Mouse (Mus musculus) heart, postnatal 0 days (tissue): ENCODE measurements around the gene Gli2. TPM values are rescaled to one million over a fixed set of nuclear protein-coding genes. Genes with fewer than 3 reads are reported as not detected.

ENCODE experiments used
- ATAC-seq: fragments of 200-750 bp; cut with Nextera tagmentation; 2 replicates; pipeline ENCODE4 v1.8.0; 2017; ENCODE audit warnings: low read depth, moderate number of reproducible peaks, moderate library complexity; ENCODE audit not compliant: insufficient read depth
- DNase-seq: peaks from one replicate; pipeline ENCODE4 v3.0.0-alpha.2; 2016; ENCODE audit warnings: low spot score
- H3K27ac ChIP-seq: fragments of 300-500 bp; sonication (generic); 2 replicates; pipeline ENCODE4 v1.5.1; 2014; ENCODE audit warnings: low read depth, mild to moderate bottlenecking
- H3K27me3 ChIP-seq: fragments of 300-500 bp; sonication (generic); 2 replicates; pipeline ENCODE4 v1.6.1; 2014; ENCODE audit warnings: low read length, mixed read lengths; ENCODE audit not compliant: control insufficient read depth, insufficient read depth
- H3K36me3 ChIP-seq: fragments of 300-500 bp; sonication (generic); replicated peaks from 2 replicates; pipeline ENCODE4 v1.6.1; 2014; ENCODE audit warnings: low read length, mixed read lengths; ENCODE audit not compliant: control insufficient read depth, insufficient read depth
- H3K4me1 ChIP-seq: fragments of 300-500 bp; sonication (generic); 2 replicates; pipeline ENCODE4 v1.6.1; 2014; ENCODE audit warnings: antibody characterized with exemption; ENCODE audit not compliant: control insufficient read depth, insufficient read depth
- H3K4me2 ChIP-seq: fragments of 300-500 bp; sonication (generic); 2 replicates; pipeline ENCODE4 v1.6.1; 2014; ENCODE audit warnings: low read depth, mild to moderate bottlenecking, low read length, moderate library complexity
- H3K4me3 ChIP-seq: fragments of 300-500 bp; sonication (generic); 2 replicates; pipeline ENCODE4 v1.5.1; 2014; ENCODE audit warnings: low read depth, low read length
- H3K9ac ChIP-seq: fragments of 300-500 bp; sonication (generic); replicated peaks from 2 replicates; pipeline ENCODE4 v1.6.1; 2014; ENCODE audit warnings: low read depth, low read length, mixed read lengths
- H3K9me3 ChIP-seq: fragments of 300-500 bp; sonication (generic); replicated peaks from 2 replicates; pipeline ENCODE4 v1.6.1; 2016; ENCODE audit warnings: low read length; ENCODE audit not compliant: control insufficient read depth
- CTCF ChIP-seq: IDR thresholded peaks from 2 replicates; pipeline ENCODE4 v1.5.1; 2016; ENCODE audit warnings: antibody characterized with exemption, control low read depth, low read depth
- EP300 ChIP-seq: IDR thresholded peaks from 2 replicates; pipeline ENCODE4 v1.6.1; 2016; ENCODE audit warnings: antibody characterized with exemption, low read depth
- WGBS: fragments of 180-500 bp; shearing (Covaris S2); extraction: QIAGEN DNeasy Blood & Tissue Kit; methylation state at CpG from one replicate; pipeline ENCODE4 v1.1.7; 2014; 5-methylcytosine and 5-hydroxymethylcytosine counted together
- polyA plus RNA-seq: library from polyadenylated mRNA; unstranded; fragments of >200 nt; fragmentation: Nextera tagmentation; extraction: Ambion mirVana; gene quantifications from 2 replicates; pipeline ENCODE4 v1.2.1, GENCODE M21; 2015
- total RNA-seq: library from RNA; depleted of rRNA; stranded (reverse); fragments of >200 nt; gene quantifications from 2 replicates; pipeline ENCODE4 v1.2.3, GENCODE M21; 2014; ENCODE audit warnings: low replicate concordance

Gli2 gene
- total and polyA plus RNA-seq, 2 experiments from 2014 or later: 0.93 to 14.7 TPM

DNA sequence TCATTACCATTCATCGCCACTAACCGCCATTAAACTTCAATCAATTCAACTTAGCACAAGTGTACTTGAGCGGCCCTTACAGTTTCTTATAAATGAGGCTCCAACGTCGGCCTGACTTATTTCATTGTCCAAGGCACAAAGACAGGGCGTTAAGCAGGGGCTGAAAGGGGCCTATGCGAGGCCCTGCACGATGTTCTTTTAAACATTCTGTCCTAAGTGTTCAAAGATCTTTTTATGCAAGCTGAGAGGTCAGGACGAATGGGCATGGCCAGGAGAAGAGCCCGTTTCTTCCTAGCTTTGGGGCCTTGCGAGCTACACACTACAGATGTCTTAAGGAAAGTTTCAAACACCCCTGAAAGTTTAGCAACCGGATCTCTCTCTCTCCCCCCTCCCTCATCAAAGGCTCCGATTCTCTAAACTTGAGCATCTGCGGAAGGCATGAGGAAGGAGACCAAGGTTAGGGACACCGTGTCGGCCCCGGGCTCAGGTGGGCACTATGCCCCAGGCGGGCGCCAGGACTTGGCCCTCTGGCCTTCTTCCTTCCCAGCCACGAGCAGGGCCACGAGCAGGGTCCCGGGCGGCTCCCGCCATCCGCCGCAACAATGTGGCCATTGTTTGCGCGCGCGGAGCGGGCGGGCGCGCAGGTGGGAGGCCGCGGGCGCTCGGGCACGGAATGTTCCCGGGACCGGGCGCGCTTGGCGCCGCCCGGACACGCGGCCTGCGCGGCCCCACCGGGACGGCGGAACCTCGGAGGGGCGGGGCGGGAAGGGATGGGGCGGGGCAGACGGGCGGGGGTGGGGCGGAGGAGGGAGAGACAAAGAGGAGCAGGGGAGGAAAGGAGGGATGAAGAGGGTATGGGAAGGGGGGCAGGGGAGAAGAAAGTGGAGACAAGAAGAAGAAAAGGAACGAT lies 5.7 kb downstream of the Gli2 start:
- peaks cover 48% of the 10 kb centered on the region for H3K27me3 ChIP-seq
- no peak for TF ChIP-seq CTCF
- TF ChIP-seq EP300: no peak
- WGBS: 9% methylated on average over 56 of the region's 61 CpGs
- 0 out of 2 replicates have a peak, but pooled peaks cover 2% of the 10 kb centered on the region for H3K4me1 ChIP-seq
- ATAC-seq: peak; percentile 67
- H3K36me3 ChIP-seq: no peaks in the 10 kb centered on the region
- H3K4me3 ChIP-seq: peak overlapping the region; percentile 50
- no peak for DNase-seq
- no peaks in the 10 kb centered on the region for H3K9me3 ChIP-seq
- H3K27ac ChIP-seq: peak overlapping the region; percentile 67
- peak overlapping the region; percentile 55; the same call in 1 of the 2 replicates for H3K9ac ChIP-seq
- H3K4me2 ChIP-seq: peak overlapping the region; percentile 78

DNA sequence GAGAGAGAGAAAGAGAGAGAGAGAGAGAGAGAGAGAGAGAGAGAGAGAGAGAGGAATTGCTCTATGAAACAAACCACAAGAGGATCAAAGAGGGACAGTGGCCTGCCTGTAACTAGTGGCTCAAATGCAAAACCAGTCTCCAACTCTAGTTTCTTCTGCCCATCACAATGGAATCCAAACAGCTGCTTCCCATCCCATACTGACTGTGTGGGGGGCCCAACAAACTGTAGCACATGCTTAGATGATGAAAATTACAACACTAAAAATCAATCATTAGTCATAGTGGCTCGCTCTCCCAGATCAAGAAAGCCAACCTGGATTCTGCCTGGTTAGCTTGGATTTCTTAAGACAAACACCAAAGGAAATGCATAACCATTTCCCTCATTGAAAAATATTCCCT lies 15.0 kb downstream of the Gli2 start:
- no peak overlapping the region for H3K9ac ChIP-seq
- H3K9me3 ChIP-seq: no peaks in the 10 kb centered on the region
- H3K27me3 ChIP-seq: no peaks in the 10 kb centered on the region
- WGBS: 68% methylated on average over 1 of the region's 1 CpGs
- no peak for DNase-seq
- H3K4me1 ChIP-seq: 0 out of 2 replicates have a peak, but pooled peaks cover 5% of the 10 kb centered on the region
- H3K4me3 ChIP-seq: no peak overlapping the region
- no peaks in the 10 kb centered on the region for H3K36me3 ChIP-seq
- no peak for TF ChIP-seq CTCF
- no peak for TF ChIP-seq EP300
- no peak for ATAC-seq
- no peak overlapping the region for H3K27ac ChIP-seq
- H3K4me2 ChIP-seq: no peak overlapping the region

DNA sequence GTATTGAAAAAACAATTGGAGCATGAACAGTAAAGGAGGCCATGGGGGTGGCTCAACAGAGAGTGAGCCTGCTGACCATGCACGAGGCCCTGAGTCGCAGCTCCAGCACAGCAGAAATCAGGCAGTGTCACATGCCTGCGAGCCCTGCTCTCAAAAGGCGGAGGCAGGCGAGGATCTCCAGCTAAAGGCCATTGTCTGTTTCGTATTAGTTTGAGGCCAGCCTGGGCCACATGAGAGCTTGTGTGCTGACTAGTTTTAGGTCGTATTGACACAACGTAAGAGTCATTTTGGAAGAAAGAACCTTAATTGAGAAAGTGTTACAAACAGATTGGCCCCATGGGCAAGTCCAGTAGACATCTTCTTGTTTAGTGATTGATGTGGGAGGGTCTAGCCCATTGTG lies 17.5 kb downstream of the Gli2 start:
- ATAC-seq (no peak), DNase-seq (no peak)
- WGBS: 79% methylated on average over 8 of the region's 8 CpGs
- H3K27me3 ChIP-seq: no peaks in the 10 kb centered on the region
- H3K9me3 ChIP-seq: no peaks in the 10 kb centered on the region
- H3K36me3 ChIP-seq: no peaks in the 10 kb centered on the region
- H3K4me1 ChIP-seq: 0 out of 2 replicates have a peak, but pooled peaks cover 7% of the 10 kb centered on the region
- no peak overlapping the region for H3K9ac ChIP-seq
- H3K4me2 ChIP-seq: no peak overlapping the region
- TF ChIP-seq CTCF: no peak
- TF ChIP-seq EP300: no peak
- H3K27ac ChIP-seq: no peak overlapping the region
- H3K4me3 ChIP-seq: no peak overlapping the region

DNA sequence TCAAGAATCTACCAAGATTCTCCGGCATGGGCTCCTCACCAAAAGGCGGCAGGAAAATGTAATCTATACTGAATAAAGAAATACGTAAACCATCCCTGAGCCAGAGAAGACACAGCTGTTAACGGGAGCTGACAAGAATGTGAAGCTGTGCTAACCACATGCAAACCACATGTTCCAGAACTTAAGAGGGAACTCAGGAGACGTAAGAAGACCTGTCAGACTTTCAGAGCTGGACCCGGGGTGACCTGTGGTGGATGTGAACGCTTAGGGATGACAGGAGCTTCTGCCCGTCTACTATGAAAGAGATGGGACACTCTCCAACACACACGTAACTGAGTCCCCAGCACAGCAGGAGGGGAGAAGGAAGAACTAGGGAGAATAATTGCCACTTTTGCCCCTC lies 18.1 kb downstream of the Gli2 start:
- DNase-seq: peak; percentile 28

DNA sequence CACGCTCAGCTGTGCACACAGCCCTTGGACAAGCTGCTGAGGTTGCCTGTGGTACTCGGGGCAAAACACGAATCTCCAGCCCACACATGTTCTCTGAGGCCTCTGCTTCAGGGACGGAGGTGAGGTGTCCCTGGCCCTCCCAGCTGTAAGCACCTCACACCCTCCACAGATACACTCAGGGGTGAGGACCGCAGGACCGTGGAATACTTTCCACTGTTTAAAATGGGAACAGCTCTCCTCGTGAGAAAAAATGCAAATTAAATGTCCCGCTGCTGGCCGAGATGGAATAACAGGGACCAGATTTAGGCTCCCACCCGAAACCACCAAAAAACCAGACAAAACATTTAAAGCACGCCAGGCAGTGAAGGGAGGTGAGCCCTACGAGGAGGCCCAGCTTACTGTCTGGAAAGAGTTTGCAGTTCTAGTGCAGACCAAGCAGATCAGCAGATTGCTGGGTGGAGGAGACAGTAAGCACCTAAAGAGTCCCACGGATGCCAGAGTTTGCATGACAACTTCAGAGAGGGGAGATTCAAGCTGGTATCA lies 19.2 kb downstream of the Gli2 start:
- no peaks in the 10 kb centered on the region for H3K36me3 ChIP-seq
- H3K27ac ChIP-seq: peak overlapping the region; percentile 87
- DNase-seq (no peak), ATAC-seq (no peak)
- WGBS: 48% methylated on average over 13 of the region's 13 CpGs
- H3K4me3 ChIP-seq: no peak overlapping the region
- no peak for TF ChIP-seq EP300
- TF ChIP-seq CTCF: no peak
- no peaks in the 10 kb centered on the region for H3K27me3 ChIP-seq
- H3K9ac ChIP-seq: peak overlapping the region; percentile 23; the same call in 1 of the 2 replicates
- no peaks in the 10 kb centered on the region for H3K9me3 ChIP-seq
- 0 out of 2 replicates have a peak, but pooled peaks cover 7% of the 10 kb centered on the region for H3K4me1 ChIP-seq
- no peak overlapping the region for H3K4me2 ChIP-seq

More for the DNA sequence above, 18.1 kb downstream of the Gli2 start:
- no peak overlapping the region for H3K4me3 ChIP-seq
- H3K4me1 ChIP-seq: 0 out of 2 replicates have a peak, but pooled peaks cover 7% of the 10 kb centered on the region
- WGBS: 62% methylated on average over 9 of the region's 9 CpGs
- no peak overlapping the region for H3K27ac ChIP-seq
- no peak for TF ChIP-seq CTCF
- no peak for TF ChIP-seq EP300
- H3K36me3 ChIP-seq: no peaks in the 10 kb centered on the region
- no peak for ATAC-seq
- no peak overlapping the region for H3K9ac ChIP-seq
- no peaks in the 10 kb centered on the region for H3K9me3 ChIP-seq
- H3K27me3 ChIP-seq: no peaks in the 10 kb centered on the region
- H3K4me2 ChIP-seq: no peak overlapping the region
